Mouse (Mus musculus) kidney, embryonic 15.5 days (tissue): ENCODE data around the gene Mgarp. TPM values are rescaled to one million over a fixed set of nuclear protein-coding genes. Genes with fewer than 3 reads are reported as not detected.

Source experiments
- ATAC-seq: fragments of 200-750 bp; cut with Nextera tagmentation; replicated peaks from 2 replicates; pipeline ENCODE4 v1.8.0; 2017; ENCODE audit warnings: moderate TSS enrichment; ENCODE audit not compliant: low FRiP score
- H3K27ac ChIP-seq: fragments of 300-500 bp; sonication (generic); 2 replicates; pipeline ENCODE4 v1.5.1; 2015; ENCODE audit warnings: mild to moderate bottlenecking, inconsistent platforms
- H3K27me3 ChIP-seq: fragments of 300-500 bp; sonication (generic); 2 replicates; pipeline ENCODE4 v1.6.1; 2015; ENCODE audit warnings: inconsistent platforms
- H3K36me3 ChIP-seq: fragments of 300-500 bp; sonication (generic); 2 replicates; pipeline ENCODE4 v1.6.1; 2015; ENCODE audit warnings: inconsistent platforms
- H3K4me1 ChIP-seq: fragments of 300-500 bp; sonication (generic); 2 replicates; pipeline ENCODE4 v1.6.1; 2015; ENCODE audit warnings: inconsistent platforms
- H3K4me2 ChIP-seq: fragments of 300-500 bp; sonication (generic); 2 replicates; pipeline ENCODE4 v1.6.1; 2015; ENCODE audit warnings: moderate library complexity, mild to moderate bottlenecking, inconsistent platforms
- H3K4me3 ChIP-seq: fragments of 300-500 bp; sonication (generic); replicated peaks from 2 replicates; pipeline ENCODE4 v1.5.1; 2015; ENCODE audit warnings: mild to moderate bottlenecking, inconsistent platforms
- H3K9ac ChIP-seq: fragments of 300-500 bp; sonication (generic); 2 replicates; pipeline ENCODE4 v1.6.1; 2015; ENCODE audit warnings: mild to moderate bottlenecking, inconsistent platforms
- H3K9me3 ChIP-seq: fragments of 300-500 bp; sonication (generic); replicated peaks from 2 replicates; pipeline ENCODE4 v1.6.1; 2016; ENCODE audit warnings: inconsistent platforms
- WGBS: fragments of 180-500 bp; shearing (Covaris S2); methylation state at CpG from one replicate; pipeline ENCODE4 v1.1.7; 2015; ENCODE audit warnings: mixed read lengths; 5-methylcytosine and 5-hydroxymethylcytosine counted together
- polyA plus RNA-seq: library from polyadenylated mRNA; unstranded; fragments of >200 nt; fragmentation: Nextera tagmentation; extraction: Ambion mirVana; gene quantifications from 2 replicates; pipeline ENCODE4 v1.2.1, GENCODE M21; 2015

Mgarp gene
- polyA plus RNA-seq, 1 experiment from 2014 or later: 11.4 TPM

DNA sequence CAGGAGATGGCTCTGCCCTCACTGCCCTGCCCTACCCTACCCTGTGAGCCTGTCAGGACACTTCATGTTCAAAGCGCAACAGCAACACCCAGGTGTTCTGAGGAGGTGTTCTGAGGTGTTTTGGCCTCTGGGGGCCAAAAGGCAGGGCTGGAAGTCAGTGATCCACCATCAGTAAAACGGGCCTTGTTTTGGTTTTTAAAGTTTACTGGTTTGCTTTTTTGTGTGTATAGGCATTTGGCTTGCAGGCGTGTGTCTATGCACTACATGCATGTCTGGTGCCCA, 17.9 kb downstream of the Mgarp start:
- WGBS: 80% methylated on average over 3 of the region's 3 CpGs
- H3K4me3 ChIP-seq: peak overlapping the region; percentile 34
- no peak for ATAC-seq
- H3K36me3 ChIP-seq: no peaks in the 10 kb centered on the region
- H3K4me1 ChIP-seq: peaks cover 14% of the 10 kb centered on the region
- no peaks in the 10 kb centered on the region for H3K27me3 ChIP-seq
- peak overlapping the region; percentile 56 for H3K4me2 ChIP-seq
- no peaks in the 10 kb centered on the region for H3K9me3 ChIP-seq
- peak overlapping the region; percentile 29; the same call in 1 of the 2 replicates for H3K9ac ChIP-seq
- H3K27ac ChIP-seq: no peak overlapping the region

DNA sequence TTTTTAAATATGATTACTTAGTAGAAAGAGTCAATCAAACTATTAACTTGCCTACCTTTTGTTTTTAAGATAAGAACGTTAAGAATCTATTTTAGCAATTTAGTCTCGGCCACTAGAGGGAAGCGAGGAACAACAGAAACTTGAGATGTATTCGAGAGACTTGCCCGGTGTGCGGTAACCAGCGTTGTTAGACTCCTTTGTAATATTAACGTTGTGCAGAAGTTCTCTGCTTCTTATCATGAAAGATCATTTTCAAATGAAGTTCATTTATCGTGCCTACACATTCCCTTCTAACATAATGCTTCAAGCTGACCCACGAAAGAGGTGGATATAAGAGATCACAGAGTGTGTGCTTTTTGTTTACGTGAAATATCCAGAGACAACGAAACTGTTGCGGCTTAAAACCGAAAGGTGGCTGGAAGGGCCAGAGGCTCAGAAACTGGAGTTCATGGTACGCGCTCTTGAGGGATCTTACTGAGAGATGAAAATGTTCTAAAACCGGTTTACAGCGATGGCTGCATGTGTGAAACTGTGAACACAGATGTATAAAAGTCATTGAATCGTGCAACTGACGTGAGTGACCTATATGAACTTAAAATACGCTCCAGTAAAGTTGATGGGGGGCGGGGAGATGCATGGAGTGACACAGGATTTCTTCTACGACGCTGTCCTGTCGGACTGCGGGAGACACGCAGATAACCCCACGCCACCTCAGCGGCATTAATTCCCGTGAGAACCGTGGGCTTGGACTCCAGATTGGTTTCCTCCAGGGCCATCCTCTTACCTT, 18.5 kb downstream of the Mgarp start:
- ATAC-seq: peak; percentile 33; the same call in 1 of the 2 replicates
- Histone ChIP-seq H3K4me2 (peak overlapping the region; percentile 56), H3K27ac (no peak overlapping the region)

DNA sequence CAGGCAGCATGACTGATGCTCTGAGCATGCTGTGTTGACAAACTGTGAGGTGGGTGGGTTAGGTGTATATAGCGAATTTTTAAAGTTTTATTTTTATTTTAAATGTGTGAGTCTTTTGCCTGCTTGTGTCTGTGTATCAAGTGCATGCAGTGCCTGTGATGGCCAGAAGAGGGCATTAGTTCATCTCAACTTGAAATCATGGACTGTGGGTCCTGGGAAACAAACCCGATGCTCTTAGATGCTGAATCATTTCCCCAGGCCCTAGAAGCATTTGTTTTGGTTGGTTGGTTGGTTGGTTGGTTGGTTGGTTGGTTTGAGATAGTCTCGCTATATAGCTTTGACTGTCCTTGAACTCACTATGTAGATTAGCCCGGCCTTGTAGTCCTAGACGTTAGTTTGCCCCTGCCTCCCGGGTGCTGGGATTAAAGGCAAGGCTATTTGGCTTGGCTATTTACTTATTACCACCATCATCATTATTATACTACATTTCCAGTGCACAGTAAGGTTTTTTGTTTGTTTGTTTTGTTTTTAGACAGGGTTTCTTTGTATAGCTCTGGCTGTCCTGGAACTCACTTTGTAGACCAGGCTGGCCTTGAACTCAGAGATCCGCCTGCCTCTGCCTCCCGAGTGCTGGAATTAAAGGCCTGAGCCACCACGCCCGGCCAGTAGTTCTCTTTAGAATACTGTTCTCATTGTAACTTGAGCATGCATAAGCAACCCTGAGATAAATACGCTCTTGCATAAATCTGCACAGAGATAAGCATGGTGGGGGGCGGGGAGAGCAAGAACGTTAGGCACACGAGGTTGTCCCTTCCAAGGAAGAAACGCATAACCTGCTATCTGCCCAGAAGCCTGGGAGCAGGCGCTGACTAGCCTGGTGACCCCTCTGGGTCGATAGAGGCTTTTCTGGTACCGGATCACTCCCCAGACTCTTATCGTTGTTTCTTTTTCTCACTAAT, 21.0 kb downstream of the Mgarp start:
- 83% methylated on average over 19 of the region's 19 CpGs for WGBS
- Histone ChIP-seq H3K4me1 (peaks cover 12% of the 10 kb centered on the region), H3K27ac (no peak overlapping the region), H3K9ac (no peak overlapping the region), H3K4me2 (no peak overlapping the region), H3K36me3 (no peaks in the 10 kb centered on the region), H3K9me3 (no peaks in the 10 kb centered on the region), H3K27me3 (no peaks in the 10 kb centered on the region), H3K4me3 (no peak overlapping the region)
- ATAC-seq: no peak

More for the DNA sequence above, 18.5 kb downstream of the Mgarp start:
- no peaks in the 10 kb centered on the region for H3K9me3 ChIP-seq
- peaks cover 12% of the 10 kb centered on the region for H3K4me1 ChIP-seq
- H3K36me3 ChIP-seq: no peaks in the 10 kb centered on the region
- H3K27me3 ChIP-seq: no peaks in the 10 kb centered on the region
- 39% methylated on average over 31 of the region's 31 CpGs for WGBS
- peak overlapping the region; percentile 29; the same call in 1 of the 2 replicates for H3K9ac ChIP-seq
- H3K4me3 ChIP-seq: peak overlapping the region; percentile 34

DNA sequence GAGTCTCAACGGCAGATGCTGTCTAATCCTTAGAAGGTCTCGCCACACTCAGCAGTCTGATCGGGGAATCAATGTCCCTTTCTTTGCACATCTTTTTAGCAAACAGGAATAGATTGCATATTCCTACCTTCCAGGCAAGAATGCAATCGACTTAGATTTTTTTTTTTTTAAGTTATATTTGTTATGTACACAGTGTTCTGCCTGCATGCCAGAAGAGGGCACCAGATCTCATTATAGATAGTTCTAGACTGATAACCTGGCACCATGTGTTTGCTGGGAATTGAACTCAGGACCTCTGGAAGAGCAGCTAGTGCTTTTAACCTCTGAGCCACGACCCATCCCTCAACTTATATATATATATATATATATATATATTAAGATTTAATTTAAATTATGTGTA, 23.0 kb downstream of the Mgarp start:
- no peak overlapping the region for H3K4me3 ChIP-seq
- H3K36me3 ChIP-seq: no peaks in the 10 kb centered on the region
- no peak overlapping the region for H3K27ac ChIP-seq
- H3K27me3 ChIP-seq: no peaks in the 10 kb centered on the region
- H3K9ac ChIP-seq: no peak overlapping the region
- peaks cover 6% of the 10 kb centered on the region for H3K4me1 ChIP-seq
- ATAC-seq: no peak
- no peaks in the 10 kb centered on the region for H3K9me3 ChIP-seq
- WGBS: 79% methylated on average over 5 of the region's 5 CpGs
- no peak overlapping the region for H3K4me2 ChIP-seq

DNA sequence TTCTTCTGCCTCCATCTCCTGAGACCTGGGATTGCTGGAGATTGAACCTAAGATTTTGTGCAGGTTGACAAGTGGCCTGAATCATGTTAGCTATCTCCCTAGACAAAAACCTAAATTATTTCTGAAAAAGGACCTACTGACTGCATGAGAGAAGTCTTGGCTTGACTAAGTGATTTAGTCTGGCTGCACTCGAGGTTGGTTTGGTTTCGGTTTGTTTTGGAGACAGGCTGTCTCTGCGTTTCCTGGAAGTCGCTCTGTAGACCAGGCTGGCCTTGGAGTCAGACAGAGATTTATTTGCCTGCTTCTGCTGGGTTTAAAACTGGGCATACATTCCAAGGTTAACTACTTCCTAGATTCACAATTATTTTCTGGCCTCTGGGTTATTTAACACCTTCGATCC, 23.7 kb downstream of the Mgarp start:
- Histone ChIP-seq H3K27me3 (no peaks in the 10 kb centered on the region), H3K4me1 (no peaks in the 10 kb centered on the region), H3K9me3 (no peaks in the 10 kb centered on the region), H3K36me3 (no peaks in the 10 kb centered on the region), H3K4me3 (no peak overlapping the region), H3K9ac (no peak overlapping the region), H3K27ac (no peak overlapping the region), H3K4me2 (no peak overlapping the region)
- no peak for ATAC-seq
- 48% methylated on average over 5 of the region's 5 CpGs for WGBS

DNA sequence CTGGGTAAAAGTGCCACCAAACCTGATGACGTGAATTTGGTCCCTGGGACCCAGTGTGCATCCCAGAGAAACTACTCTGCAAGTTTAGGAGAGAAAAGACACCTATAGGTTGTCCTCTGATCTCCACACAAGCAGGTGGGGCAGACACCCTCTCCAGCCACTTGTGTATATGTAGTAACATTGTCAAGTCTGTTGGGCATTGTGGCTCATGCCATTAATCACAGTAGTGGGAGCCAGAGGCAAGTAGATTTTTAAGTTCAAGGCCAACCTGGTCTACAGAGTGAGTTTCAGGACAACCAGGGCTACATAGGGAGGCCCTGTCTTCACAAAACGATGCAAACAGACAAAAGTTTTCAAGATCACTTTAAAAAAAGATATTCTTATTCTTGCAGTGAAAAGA, 24.7 kb downstream of the Mgarp start:
- Histone ChIP-seq H3K27ac (no peak overlapping the region), H3K4me1 (no peaks in the 10 kb centered on the region), H3K9me3 (no peaks in the 10 kb centered on the region), H3K27me3 (no peaks in the 10 kb centered on the region), H3K4me2 (no peak overlapping the region), H3K9ac (no peak overlapping the region), H3K4me3 (no peak overlapping the region), H3K36me3 (no peaks in the 10 kb centered on the region)
- 75% methylated on average over 2 of the region's 2 CpGs for WGBS
- ATAC-seq: no peak

DNA sequence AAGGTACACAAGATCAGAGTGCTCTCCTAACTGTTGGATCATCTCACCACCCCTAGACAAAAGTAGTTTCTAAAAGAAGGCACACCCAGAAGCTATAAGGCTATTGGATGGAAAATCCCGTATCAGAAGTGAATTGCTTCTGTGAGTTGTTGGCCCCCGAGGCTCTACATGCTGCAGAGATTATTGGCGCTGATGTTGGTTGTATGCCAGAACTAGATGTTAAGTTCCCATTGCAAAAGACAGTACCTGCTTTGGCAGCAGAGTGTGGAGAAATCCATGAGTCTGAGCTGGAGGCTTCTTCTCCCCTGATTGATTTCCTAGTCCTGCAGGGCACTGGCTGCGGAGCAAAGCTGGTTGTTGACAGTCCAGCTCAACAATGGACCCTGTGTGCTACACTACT, 28.5 kb downstream of the Mgarp start:
- Histone ChIP-seq H3K4me2 (no peak overlapping the region), H3K27ac (no peak overlapping the region), H3K36me3 (no peaks in the 10 kb centered on the region), H3K4me3 (no peak overlapping the region), H3K9ac (no peak overlapping the region), H3K27me3 (peaks cover 10% of the 10 kb centered on the region), H3K9me3 (no peaks in the 10 kb centered on the region), H3K4me1 (peaks cover 10% of the 10 kb centered on the region)
- no peak for ATAC-seq
- 84% methylated on average over 4 of the region's 4 CpGs for WGBS

DNA sequence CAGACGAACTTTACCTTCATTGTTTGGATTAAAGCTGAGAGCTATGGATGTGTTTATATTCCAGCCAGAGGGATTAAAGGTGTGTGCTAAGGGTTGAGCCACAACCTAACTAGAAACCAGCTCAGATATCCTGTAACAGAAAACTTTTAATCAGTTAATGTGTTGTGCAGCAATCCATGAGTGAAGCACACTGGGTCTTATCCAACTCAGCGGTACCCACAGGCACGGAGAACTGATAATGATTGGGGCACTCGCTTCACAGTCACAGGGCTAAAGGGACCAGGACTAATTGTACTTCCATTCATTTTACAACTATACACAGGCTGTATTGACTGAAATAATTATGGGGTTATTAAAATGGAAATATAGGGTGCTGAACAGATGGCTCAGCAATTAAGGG, 29.6 kb downstream of the Mgarp start:
- no peaks in the 10 kb centered on the region for H3K9me3 ChIP-seq
- H3K36me3 ChIP-seq: no peaks in the 10 kb centered on the region
- peaks cover 10% of the 10 kb centered on the region for H3K4me1 ChIP-seq
- H3K4me3 ChIP-seq: no peak overlapping the region
- no peak overlapping the region for H3K4me2 ChIP-seq
- no peak overlapping the region for H3K27ac ChIP-seq
- ATAC-seq: no peak
- peaks cover 10% of the 10 kb centered on the region for H3K27me3 ChIP-seq
- no peak overlapping the region for H3K9ac ChIP-seq
- 78% methylated on average over 4 of the region's 4 CpGs for WGBS

DNA sequence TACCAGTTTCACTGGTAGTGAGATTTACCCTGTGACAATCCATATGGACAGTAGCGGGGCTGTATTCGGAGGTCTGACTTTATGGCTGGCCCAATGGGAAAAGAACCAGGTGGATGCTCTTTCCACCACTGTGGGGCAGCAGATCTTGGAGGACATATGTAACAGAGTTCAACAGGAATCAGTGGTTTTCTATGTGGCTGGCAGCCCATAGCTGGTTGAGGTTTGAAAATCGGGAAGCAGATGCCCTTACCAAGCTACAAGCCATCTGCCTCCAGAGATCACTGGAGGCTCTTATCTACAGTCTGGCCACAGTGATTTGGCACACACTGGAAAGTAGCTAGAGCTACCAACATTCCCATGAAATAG, 31.0 kb downstream of the Mgarp start:
- Histone ChIP-seq H3K4me2 (peak overlapping the region; percentile 91), H3K4me1 (peaks cover 21% of the 10 kb centered on the region), H3K4me3 (peak overlapping the region; percentile 52), H3K9ac (peak overlapping the region; percentile 36; the same call in 1 of the 2 replicates), H3K9me3 (no peaks in the 10 kb centered on the region), H3K36me3 (no peaks in the 10 kb centered on the region), H3K27ac (no peak overlapping the region), H3K27me3 (peaks cover 15% of the 10 kb centered on the region)
- ATAC-seq: no peak; the same call in 1 of the 2 replicates
- 12% methylated on average over 3 of the region's 3 CpGs for WGBS

DNA sequence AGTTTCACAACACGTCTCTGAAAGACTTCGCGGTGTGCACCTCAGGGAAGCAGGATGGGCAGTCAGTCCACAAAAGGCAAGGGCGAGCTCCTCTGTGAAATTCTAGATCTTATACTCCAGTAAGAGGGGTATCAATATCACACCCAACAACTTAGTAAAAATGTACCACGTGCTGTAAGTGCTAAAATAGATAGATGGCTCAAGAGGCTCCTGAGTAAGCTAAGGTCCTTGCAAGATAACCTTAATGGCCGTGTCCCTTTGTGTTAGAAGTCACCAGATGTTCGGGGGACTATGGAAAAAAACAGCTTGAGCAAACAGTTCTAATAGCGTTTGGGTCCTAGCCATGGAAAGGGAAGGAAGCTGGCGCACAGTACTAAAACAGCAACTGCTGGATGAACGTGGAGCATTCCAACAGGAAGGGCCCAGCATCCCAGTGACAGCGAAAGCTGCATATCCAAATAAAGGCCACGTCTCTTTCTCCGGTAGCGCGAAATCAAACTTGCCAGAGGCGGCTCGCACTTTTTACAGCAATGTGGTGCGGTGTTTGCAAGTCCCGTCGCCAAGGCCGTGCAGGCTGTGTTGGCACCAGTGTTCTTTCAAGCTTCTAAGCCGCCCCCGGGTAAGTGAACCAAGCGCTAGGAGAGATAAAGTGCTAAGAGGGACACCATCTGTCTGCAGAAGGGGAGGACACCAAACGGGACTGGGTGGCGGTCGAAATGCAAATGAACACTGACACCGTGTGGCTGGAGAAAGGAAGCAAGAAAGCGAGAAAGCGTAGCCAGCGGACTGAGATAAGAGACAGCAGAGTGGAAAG, 31.6 kb downstream of the Mgarp start:
- ATAC-seq: peak; percentile 88
- H3K27ac ChIP-seq: peak overlapping the region; percentile 67
- no peaks in the 10 kb centered on the region for H3K36me3 ChIP-seq
- H3K4me1 ChIP-seq: peaks cover 23% of the 10 kb centered on the region
- H3K27me3 ChIP-seq: peaks cover 15% of the 10 kb centered on the region
- 4% methylated on average over 31 of the region's 31 CpGs for WGBS
- H3K4me2 ChIP-seq: peak overlapping the region; percentile 91
- H3K9ac ChIP-seq: peak overlapping the region; percentile 47
- peak overlapping the region; percentile 52 for H3K4me3 ChIP-seq
- no peaks in the 10 kb centered on the region for H3K9me3 ChIP-seq

DNA sequence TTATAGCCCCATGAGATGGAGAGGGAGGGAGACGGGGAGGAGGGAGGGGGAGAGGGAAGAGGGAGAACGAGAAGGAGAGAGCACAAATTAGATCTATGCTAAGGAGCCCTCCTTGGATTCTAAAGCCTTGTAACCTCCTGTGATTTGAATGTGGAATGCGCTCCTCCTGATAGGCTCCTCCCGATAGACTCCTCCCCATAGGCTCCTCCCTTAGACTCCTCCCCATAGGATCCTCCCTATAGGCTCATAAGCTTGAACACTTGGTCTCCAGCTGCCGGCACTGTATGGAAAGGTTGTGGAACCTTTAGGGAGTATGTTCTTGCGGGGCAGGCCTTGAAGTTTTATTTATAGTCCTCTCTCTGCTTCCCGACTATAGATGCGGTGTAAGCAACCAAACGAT, 35.5 kb downstream of the Mgarp start:
- ATAC-seq: 0 out of 2 replicates have a peak, but pooled peaks have one; percentile 19
- Histone ChIP-seq H3K36me3 (no peaks in the 10 kb centered on the region), H3K27me3 (peaks cover 15% of the 10 kb centered on the region), H3K4me2 (peak overlapping the region; percentile 36), H3K9me3 (no peaks in the 10 kb centered on the region), H3K27ac (no peak overlapping the region), H3K9ac (no peak overlapping the region), H3K4me1 (peaks cover 38% of the 10 kb centered on the region), H3K4me3 (no peak overlapping the region)
- WGBS: 25% methylated on average over 9 of the region's 9 CpGs
